Comparison of ENCODE assay signal across 16 mouse cellular contexts in the genomic region with DNA sequence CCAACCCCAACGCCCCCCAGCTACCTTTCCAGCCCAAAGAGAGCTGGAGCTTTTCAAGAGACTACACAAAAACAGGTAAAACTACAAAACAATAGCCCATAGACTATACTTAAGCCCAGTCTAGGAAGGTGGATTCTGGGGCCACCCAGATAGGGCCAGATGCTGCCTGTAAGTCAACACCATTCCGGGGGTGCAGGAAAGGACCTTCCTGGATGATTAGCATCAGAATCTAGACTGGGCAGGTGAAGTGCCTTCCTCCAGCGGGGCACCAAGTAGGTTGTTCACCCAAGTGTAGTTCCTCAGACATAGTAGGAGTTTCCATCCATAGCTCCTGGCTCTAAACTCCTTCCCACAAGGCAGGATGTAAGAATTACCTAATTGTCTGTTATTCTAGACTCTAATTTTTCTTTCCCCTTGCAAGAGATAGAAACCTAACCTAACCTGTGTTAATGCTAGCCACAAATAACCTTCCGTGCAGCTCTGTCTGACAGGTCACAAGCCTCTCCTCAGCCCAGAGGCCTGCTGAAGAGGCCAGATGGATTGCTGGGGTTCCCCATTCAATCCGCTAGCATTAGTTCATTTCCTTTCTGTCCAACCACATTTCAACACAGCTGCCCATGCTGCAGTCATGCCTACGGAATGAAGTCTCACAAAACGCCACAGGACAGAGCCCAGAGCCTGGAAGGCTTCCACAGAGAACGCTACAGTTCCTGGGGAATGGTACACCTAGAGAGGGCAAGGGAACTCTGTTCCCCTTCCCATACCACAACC. TPM values are rescaled to one million over a fixed set of nuclear protein-coding genes. Genes with fewer than 3 reads are reported as not detected.
A peak's percentile ranks its signal among the peaks of the same experiment; 100 is the strongest.
DNase-seq lines count a peak whose midpoint lies in the region; ATAC-seq and TF ChIP-seq lines count a peak whose summit lies in the region.
"Had no signal": no experiment of that assay in that cellular context is flagged by ENCODE, and none has a peak within 500 bp of the region (broad histone marks: within the 10 kb centered on the region; RNA-seq: fewer than 3 reads in every experiment).

No protein-coding gene starts in this region.

- H3K4me3 ChIP-seq in kidney, embryonic 15.5 days (replicated peaks) = no peak overlapping the region
- no peak overlapping the region for H3K4me3 ChIP-seq in kidney, adult 2 months (ENCODE audit: insufficient read depth, low read depth, low read length)
- peak overlapping the region; percentile 0 to 9; a peak in 2 of 4 replicates for H3K4me3 ChIP-seq in ES-E14 (ENCODE audit: insufficient read depth in 1 of 2, low read depth in 1 of 2, low read length in 2 of 2, poor library complexity in 1 of 2, severe bottlenecking in 1 of 2)
- no peak overlapping the region for H3K4me3 ChIP-seq in embryonic facial prominence, embryonic 10.5 days
- H3K4me3 ChIP-seq in megakaryocyte, embryonic 14.5 days (replicated peaks) = peak overlapping the region; percentile 85
- H3K4me3 ChIP-seq in layer of hippocampus, adult 2 months = no peak overlapping the region
- no peak overlapping the region for H3K4me3 ChIP-seq in thymus, adult 2 months (ENCODE audit: control insufficient read depth, insufficient read depth, low read length)
- H3K4me3 ChIP-seq: embryonic facial prominence, embryonic 12.5 days; hindbrain, embryonic 12.5 days; left cerebral cortex, adult 2 months; neural tube, embryonic 13.5 days had no signal

- no peak for TF ChIP-seq POLR2A in kidney, adult 2 months (IDR thresholded peaks at IDR 0.05; ENCODE audit: low read depth, low read length)
- no peak for TF ChIP-seq POLR2A in thymus, adult 2 months (IDR thresholded peaks at IDR 0.05; ENCODE audit: control insufficient read depth, extremely low read depth, insufficient read depth, low read length, poor library complexity)

- DNase-seq in kidney, adult 2 months = no peak
- no peak for DNase-seq in ES-E14 (ENCODE audit: low read depth, low spot score)
- no peak for DNase-seq in embryonic facial prominence, embryonic 10.5 days (ENCODE audit: low spot score)
- DNase-seq in layer of hippocampus, adult 2 months (ENCODE audit: low spot score in 2 of 2) = no peak
- DNase-seq in thymus, adult 2 months = no peak
- DNase-seq: adrenal gland, postnatal 10 days; cerebellum, adult 18-20 months; lung, adult 2 months had no signal

- no peaks in the 10 kb centered on the region for H3K9me3 ChIP-seq in kidney, embryonic 15.5 days (replicated peaks)
- H3K9me3 ChIP-seq in ES-E14 (ENCODE audit: control insufficient read depth, insufficient read depth, low read depth, low read length) = no peaks in the 10 kb centered on the region
- no peaks in the 10 kb centered on the region for H3K9me3 ChIP-seq in embryonic facial prominence, embryonic 10.5 days
- H3K9me3 ChIP-seq in megakaryocyte, embryonic 14.5 days = no peaks in the 10 kb centered on the region
- H3K9me3 ChIP-seq: embryonic facial prominence, embryonic 12.5 days; hindbrain, embryonic 12.5 days; neural tube, embryonic 13.5 days had no signal

- ATAC-seq in kidney, embryonic 15.5 days (replicated peaks; ENCODE audit: low FRiP score) = no peak; the same call in 1 of the 2 replicates

- no peak for TF ChIP-seq CTCF in kidney, adult 2 months (conservative IDR thresholded peaks at IDR 0.05; ENCODE audit: insufficient read depth, insufficient read length, low read depth, low read length)
- no peak for TF ChIP-seq CTCF in layer of hippocampus, adult 2 months (conservative IDR thresholded peaks at IDR 0.05)
- TF ChIP-seq CTCF in thymus, adult 2 months (IDR thresholded peaks at IDR 0.05; ENCODE audit: borderline replicate concordance, control insufficient read depth, extremely low read depth, insufficient read depth, low read length, poor library complexity) = no peak

- H3K4me1 ChIP-seq in kidney, embryonic 15.5 days = peaks cover 40% of the 10 kb centered on the region
- peaks cover 3% of the 10 kb centered on the region; the same call in 1 of the 2 replicates for H3K4me1 ChIP-seq in kidney, adult 2 months (ENCODE audit: control insufficient read depth, insufficient read depth, low read length)
- peaks cover 10 to 12% of the 10 kb centered on the region in 2 experiments; a peak in 3 of 4 replicates for H3K4me1 ChIP-seq in ES-E14 (ENCODE audit: control insufficient read depth in 2 of 2, insufficient read depth in 2 of 2, low read length in 2 of 2, poor library complexity in 1 of 2)
- H3K4me1 ChIP-seq in embryonic facial prominence, embryonic 10.5 days = peaks cover 43% of the 10 kb centered on the region
- H3K4me1 ChIP-seq in megakaryocyte, embryonic 14.5 days = peaks cover 95% of the 10 kb centered on the region
- H3K4me1 ChIP-seq in thymus, adult 2 months (replicated peaks; ENCODE audit: control insufficient read depth, insufficient read depth, low read length) = peaks cover 20% of the 10 kb centered on the region
- H3K4me1 ChIP-seq: neural tube, embryonic 13.5 days had no signal

- peak overlapping the region; percentile 43; the same call in 1 of the 2 replicates for H3K27ac ChIP-seq in kidney, embryonic 15.5 days
- no peak overlapping the region for H3K27ac ChIP-seq in kidney, adult 2 months (ENCODE audit: insufficient read depth, low read depth, low read length)
- H3K27ac ChIP-seq in ES-E14 (ENCODE audit: insufficient read depth, low read depth, low read length, poor library complexity, severe bottlenecking) = peak overlapping the region; percentile 37
- 0 out of 2 replicates have a peak overlapping the region, but pooled peaks have one; percentile 35 for H3K27ac ChIP-seq in embryonic facial prominence, embryonic 10.5 days (replicated peaks)
- H3K27ac ChIP-seq in layer of hippocampus, adult 2 months = no peak overlapping the region
- H3K27ac ChIP-seq in thymus, adult 2 months (ENCODE audit: control insufficient read depth, insufficient read depth, low read length) = no peak overlapping the region
- H3K27ac ChIP-seq: embryonic facial prominence, embryonic 12.5 days; hindbrain, embryonic 12.5 days; kidney, postnatal 0 days; left cerebral cortex, adult 2 months; neural tube, embryonic 13.5 days had no signal

- in situ Hi-C loops in ES-E14 (cut with MboI; ENCODE audit: low sequenced_read_pairs in 2 of 2, unreplicated experiment in 2 of 2) = no loop called here

- H3K9ac ChIP-seq in kidney, embryonic 15.5 days = no peak overlapping the region
- H3K9ac ChIP-seq in ES-E14 (ENCODE audit: insufficient read depth, low read depth, low read length, poor library complexity, severe bottlenecking) = no peak overlapping the region; the same call in 1 of the 2 replicates
- H3K9ac ChIP-seq: embryonic facial prominence, embryonic 12.5 days; hindbrain, embryonic 12.5 days; neural tube, embryonic 13.5 days had no signal

- WGBS in kidney, embryonic 15.5 days = 61% methylated on average over 8 of the region's 8 CpGs
- WGBS in kidney, adult 2 months = 73% methylated on average over 8 of the region's 8 CpGs
- WGBS in embryonic facial prominence, embryonic 10.5 days = 67% methylated on average over 8 of the region's 8 CpGs
- WGBS in thymus, adult 2 months = 63% methylated on average over 8 of the region's 8 CpGs

- H3K27me3 ChIP-seq in kidney, embryonic 15.5 days = no peaks in the 10 kb centered on the region
- no peaks in the 10 kb centered on the region for H3K27me3 ChIP-seq in kidney, adult 2 months (replicated peaks; ENCODE audit: control insufficient read depth, insufficient read depth, low read length)
- H3K27me3 ChIP-seq in embryonic facial prominence, embryonic 10.5 days (replicated peaks; ENCODE audit: low read depth, poor library complexity, severe bottlenecking) = no peaks in the 10 kb centered on the region
- no peaks in the 10 kb centered on the region for H3K27me3 ChIP-seq in megakaryocyte, embryonic 14.5 days (replicated peaks)
- no peaks in the 10 kb centered on the region for H3K27me3 ChIP-seq in thymus, adult 2 months (ENCODE audit: control insufficient read depth, insufficient read depth, low read length)
- H3K27me3 ChIP-seq: embryonic facial prominence, embryonic 12.5 days; hindbrain, embryonic 12.5 days; neural tube, embryonic 13.5 days had no signal

- H3K36me3 ChIP-seq in kidney, embryonic 15.5 days = no peaks in the 10 kb centered on the region
- no peaks in the 10 kb centered on the region for H3K36me3 ChIP-seq in kidney, adult 2 months (ENCODE audit: control insufficient read depth, insufficient read depth, low read length)
- H3K36me3 ChIP-seq in ES-E14 (ENCODE audit: control insufficient read depth, insufficient read depth, low read length, poor library complexity, severe bottlenecking) = no peaks in the 10 kb centered on the region
- H3K36me3 ChIP-seq in embryonic facial prominence, embryonic 10.5 days (replicated peaks) = no peaks in the 10 kb centered on the region
- H3K36me3 ChIP-seq in megakaryocyte, embryonic 14.5 days (replicated peaks; ENCODE audit: low read length) = peaks cover 5% of the 10 kb centered on the region
- no peaks in the 10 kb centered on the region for H3K36me3 ChIP-seq in thymus, adult 2 months (ENCODE audit: control insufficient read depth, insufficient read depth, low read length)
- H3K36me3 ChIP-seq: embryonic facial prominence, embryonic 12.5 days; hindbrain, embryonic 12.5 days; neural tube, embryonic 13.5 days had no signal

- no peak overlapping the region for H3K4me2 ChIP-seq in kidney, embryonic 15.5 days
- H3K4me2 ChIP-seq: embryonic facial prominence, embryonic 12.5 days; hindbrain, embryonic 12.5 days; neural tube, embryonic 13.5 days had no signal

TF ChIP-seq in ES-E14, 5 proteins besides CTCF, POLR2A, EP300 and RAD21:
- TF ChIP-seq ZNF384 (IDR thresholded peaks at IDR 0.05; ENCODE audit: low read depth, low read length) = no peak
- TF ChIP-seq ZC3H11A (IDR thresholded peaks at IDR 0.05; ENCODE audit: borderline replicate concordance, low read depth, low read length) = no peak
- TF ChIP-seq MAFK (IDR thresholded peaks at IDR 0.05; ENCODE audit: insufficient read depth, low read depth, low read length) = no peak

RNA-seq across cellular contexts. Expression of gene Fam3c, which starts 8.7 kb away (rescaled TPM):
- polyA plus RNA-seq in kidney, embryonic 15.5 days (2015; fragmentation: Nextera tagmentation; extraction: Ambion mirVana) = 56.6 and 59.0 TPM in 2 replicates
- polyA plus RNA-seq in kidney, adult 2 months (2012; rRNA removed) = 2.3 and 5.3 TPM in 2 replicates
- total RNA-seq in ES-E14 (2012; rRNA removed) = 68.2 and 99.2 TPM in 2 replicates
- 36.6 and 37.2 TPM in 2 replicates for polyA plus RNA-seq in embryonic facial prominence, embryonic 10.5 days (2016; fragmentation: Nextera tagmentation; extraction: Ambion mirVana)
- 5.6 and 13.5 TPM in 2 replicates for polyA plus RNA-seq in megakaryocyte, embryonic 14.5 days (2012; ENCODE audit: insufficient read depth, low replicate concordance)
- 10 to 100 TPM; 61.7 to 63.5 TPM for total RNA-seq in layer of hippocampus, adult 2 months (2021)
- polyA plus RNA-seq in thymus, adult 2 months (2012; rRNA removed) = 3.8 and 3.9 TPM in 2 replicates

RNA-seq across cellular contexts. Expression of gene Wnt16, which starts 59.3 kb away (rescaled TPM):
- polyA plus RNA-seq in kidney, embryonic 15.5 days (2015; fragmentation: Nextera tagmentation; extraction: Ambion mirVana) = 1.2 and 1.7 TPM in 2 replicates
- 1.4 TPM in 2 replicates for polyA plus RNA-seq in kidney, adult 2 months (2012; rRNA removed)
- total RNA-seq in ES-E14 (2012; rRNA removed) = 0.58 and 0.62 TPM in 2 replicates
- 0.57 and 0.83 TPM in 2 replicates for polyA plus RNA-seq in embryonic facial prominence, embryonic 10.5 days (2016; fragmentation: Nextera tagmentation; extraction: Ambion mirVana)
- polyA plus RNA-seq in megakaryocyte, embryonic 14.5 days (2012; ENCODE audit: insufficient read depth, low replicate concordance) = 0.20 TPM in 1 of 2 replicates, not detected in the other
- total RNA-seq in layer of hippocampus, adult 2 months (2021) = 1 to 10 TPM; 1.2 to 2.5 TPM
- polyA plus RNA-seq in thymus, adult 2 months (2012; rRNA removed) = 0.12 and 0.18 TPM in 2 replicates
- polyA plus RNA-seq: testis, adult 2 months had no signal

Comparison
In these comparisons a context has a peak if more than half of its experiments do, and no peak if none do; other contexts are left out.
1. H3K27ac ChIP-seq: peak in kidney, embryonic 15.5 days (single experiment), ES-E14 (single experiment) and embryonic facial prominence, embryonic 10.5 days (single experiment); none in kidney, adult 2 months (single experiment), layer of hippocampus, adult 2 months (single experiment) and thymus, adult 2 months (single experiment).
2. H3K4me3 ChIP-seq: peak in ES-E14 (2 of 2) and megakaryocyte, embryonic 14.5 days (single experiment); none in kidney, embryonic 15.5 days (single experiment), kidney, adult 2 months (single experiment), embryonic facial prominence, embryonic 10.5 days (single experiment), layer of hippocampus, adult 2 months (single experiment) and thymus, adult 2 months (single experiment).